Mouse (Mus musculus) spleen, adult 18-20 months (tissue): ENCODE results near the gene Sprtn.

Experiments used
- DNase-seq, 2 experiments: peaks; one replicate each; pipeline ENCODE4 v3.0.0; 2022; ENCODE audit warnings: mixed read lengths in 2 of 2

The Sprtn gene

GRCm38 (mm10) chr8:124897386-124898250, at the start of gene Sprtn, which contains the start of gene Exoc8:
TSS of gene Sprtn (plus strand) at chr8:124897886.
TSS of gene Exoc8 (minus strand) at chr8:124897705.
- peak; percentile 97 to 98 for DNase-seq

DNA sequence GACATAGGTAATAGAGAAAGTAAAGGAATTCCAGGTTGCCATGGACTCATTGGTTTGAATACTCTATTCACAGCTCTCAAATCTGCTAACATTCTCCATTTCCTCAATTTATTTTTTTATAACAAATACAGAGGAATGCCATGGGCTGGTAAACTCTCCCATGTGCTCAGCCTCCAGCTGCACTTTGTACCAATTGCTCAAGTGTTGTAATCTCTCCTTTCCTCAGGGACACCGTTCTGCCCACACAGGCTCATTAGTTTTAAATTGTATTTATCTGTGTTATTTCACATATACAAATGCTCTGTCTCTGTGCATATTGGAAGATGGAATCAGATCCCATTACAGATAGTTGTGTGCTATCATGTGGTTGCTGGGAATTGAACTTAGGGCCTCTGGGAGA, 44.2 kb upstream of the Sprtn start:
- DNase-seq, result no peak

- DNase-seq, result peak in 1 of 2 experiments; percentile 45
These were observed 38.2 kb upstream of the Sprtn start for GRCm38 (mm10) chr8:124859466-124859865.

DNA sequence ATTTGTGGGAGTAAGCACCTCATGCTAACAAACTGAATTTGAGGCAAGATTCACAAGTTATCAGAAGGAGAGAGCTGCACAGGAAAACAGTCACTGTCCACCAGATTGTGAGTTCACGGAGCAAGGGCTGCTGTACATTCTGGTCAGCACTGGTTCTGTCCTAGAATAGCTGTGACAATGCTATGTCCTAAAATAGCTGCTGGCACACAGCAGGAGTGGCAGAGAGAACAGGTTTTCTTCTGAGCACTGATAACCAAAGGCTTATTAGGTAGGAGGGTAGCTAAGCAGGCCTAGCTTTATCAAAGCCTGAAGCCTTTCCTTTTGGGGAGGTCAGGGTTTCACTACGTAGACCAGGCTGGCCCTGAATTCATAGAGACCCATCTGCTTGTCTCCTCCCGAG, 37.5 kb upstream of the Sprtn start:
- DNase-seq, result no peak

GRCm38 (mm10) chr8:124862321-124863162, 35.1 kb upstream of the Sprtn start, which contains the start of the genes Gnpat and 2810004N23Rik:
TSS of gene Gnpat (plus strand) at chr8:124863033.
TSS of gene 2810004N23Rik (minus strand) at chr8:124863120.
- peak; percentile 83 to 95 for DNase-seq

DNA sequence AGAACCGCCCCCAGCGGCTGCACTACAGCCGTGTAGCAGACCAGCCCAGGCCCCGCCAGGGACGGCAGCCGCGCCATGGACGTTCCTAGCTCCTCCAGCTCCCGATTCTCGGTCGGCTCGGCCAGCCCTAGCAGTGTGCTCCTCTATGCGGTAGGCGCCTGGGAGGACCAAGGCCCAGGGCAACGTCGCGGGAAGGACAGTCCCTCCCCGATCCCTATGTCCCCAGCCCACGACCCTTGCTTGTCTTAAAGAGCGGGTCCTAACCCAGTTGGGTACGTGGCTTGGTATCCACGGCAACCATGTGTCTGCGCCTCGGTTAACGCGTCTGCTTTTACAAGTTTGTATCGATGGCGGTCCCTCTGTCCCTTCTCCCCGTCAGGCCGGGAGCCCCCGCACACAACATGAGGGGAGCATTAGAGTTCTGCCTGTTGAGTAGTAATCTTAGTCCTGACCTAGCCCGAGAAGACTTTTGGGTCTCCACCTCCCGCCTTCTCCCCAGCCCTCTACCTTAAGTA, 34.5 kb upstream of the Sprtn start:
- DNase-seq, result no peak

GRCm38 (mm10) chr8:124863729-124864128, 34.0 kb upstream of the Sprtn start:
- DNase-seq, result no peak

DNA sequence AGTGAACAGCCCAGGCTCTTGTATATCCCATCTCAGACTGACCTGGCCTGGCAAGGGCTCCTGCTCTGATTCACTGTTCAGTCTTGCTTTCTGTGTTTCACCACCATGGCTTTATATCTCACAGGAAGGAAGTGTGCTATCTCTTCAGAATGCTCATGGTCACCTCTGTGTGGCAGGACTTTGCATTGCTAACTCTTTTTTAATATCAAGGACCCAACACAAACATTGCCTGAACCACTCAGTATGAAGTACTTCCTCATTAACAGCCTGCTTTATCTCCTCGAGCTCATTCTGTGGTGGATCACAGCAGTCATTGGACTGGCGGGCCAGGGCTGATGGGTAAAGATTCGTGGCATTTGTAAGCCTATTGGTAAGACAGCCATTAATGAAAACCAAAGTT, 31.0 kb upstream of the Sprtn start:
- no peak for DNase-seq

GRCm38 (mm10) chr8:124867126-124867525, 30.6 kb upstream of the Sprtn start:
- DNase-seq, result no peak

GRCm38 (mm10) chr8:124869708-124870107, 28.0 kb upstream of the Sprtn start:
- DNase-seq, result no peak

DNA sequence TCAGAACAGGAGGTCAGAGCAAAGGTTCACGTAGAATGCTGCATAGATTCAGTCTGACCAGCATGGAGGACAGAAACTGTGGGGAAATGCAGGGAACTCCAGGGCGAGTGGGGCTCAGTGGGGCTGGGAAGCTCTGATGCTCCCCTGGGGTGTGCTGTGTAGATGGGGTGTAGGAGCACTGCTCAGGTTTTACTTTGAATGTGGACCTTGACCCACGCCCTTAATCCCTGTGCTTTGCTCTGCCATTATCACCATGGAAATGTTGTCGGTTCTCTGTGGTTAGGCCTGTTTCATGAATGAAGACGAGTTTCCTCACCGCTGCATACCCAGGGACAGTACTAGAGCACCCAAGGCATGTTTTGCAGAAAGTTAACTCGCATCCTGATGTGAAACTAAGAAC, 26.2 kb upstream of the Sprtn start:
- DNase-seq, result no peak

- no peak for DNase-seq
These were observed 25.6 kb upstream of the Sprtn start for GRCm38 (mm10) chr8:124872081-124872480.

DNA sequence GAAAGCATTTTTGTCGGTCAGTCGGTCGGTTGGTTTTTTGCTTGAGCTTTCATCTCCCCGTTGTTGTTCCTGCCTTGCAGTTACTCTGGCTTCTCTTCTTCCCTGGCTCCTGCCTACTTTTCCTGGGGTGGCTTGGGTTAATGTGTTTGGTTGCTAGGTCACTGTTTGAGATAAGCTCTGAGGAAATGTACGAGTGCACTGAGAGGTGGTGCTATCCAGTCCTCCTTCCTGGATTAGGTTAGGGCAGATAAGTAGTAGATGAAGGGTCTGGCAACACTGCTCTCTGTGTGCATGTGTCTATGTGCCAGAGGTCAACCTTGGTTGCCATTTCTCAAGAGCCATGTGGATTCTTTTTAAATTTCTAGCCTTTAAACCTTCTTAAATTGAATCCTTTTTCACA, 25.0 kb upstream of the Sprtn start:
- DNase-seq, result no peak

GRCm38 (mm10) chr8:124878141-124878540, 19.5 kb upstream of the Sprtn start:
- no peak for DNase-seq

GRCm38 (mm10) chr8:124878946-124879526, 18.6 kb upstream of the Sprtn start:
- DNase-seq, result no peak

- DNase-seq, result no peak
These were observed 9.3 kb upstream of the Sprtn start for GRCm38 (mm10) chr8:124888385-124888784.

- no peak for DNase-seq
These were observed 5.1 kb upstream of the Sprtn start for GRCm38 (mm10) chr8:124892596-124892995.

- DNase-seq, result peak in 1 of 2 experiments; percentile 10
These were observed 1.6 kb upstream of the Sprtn start for GRCm38 (mm10) chr8:124896010-124896631.

DNA sequence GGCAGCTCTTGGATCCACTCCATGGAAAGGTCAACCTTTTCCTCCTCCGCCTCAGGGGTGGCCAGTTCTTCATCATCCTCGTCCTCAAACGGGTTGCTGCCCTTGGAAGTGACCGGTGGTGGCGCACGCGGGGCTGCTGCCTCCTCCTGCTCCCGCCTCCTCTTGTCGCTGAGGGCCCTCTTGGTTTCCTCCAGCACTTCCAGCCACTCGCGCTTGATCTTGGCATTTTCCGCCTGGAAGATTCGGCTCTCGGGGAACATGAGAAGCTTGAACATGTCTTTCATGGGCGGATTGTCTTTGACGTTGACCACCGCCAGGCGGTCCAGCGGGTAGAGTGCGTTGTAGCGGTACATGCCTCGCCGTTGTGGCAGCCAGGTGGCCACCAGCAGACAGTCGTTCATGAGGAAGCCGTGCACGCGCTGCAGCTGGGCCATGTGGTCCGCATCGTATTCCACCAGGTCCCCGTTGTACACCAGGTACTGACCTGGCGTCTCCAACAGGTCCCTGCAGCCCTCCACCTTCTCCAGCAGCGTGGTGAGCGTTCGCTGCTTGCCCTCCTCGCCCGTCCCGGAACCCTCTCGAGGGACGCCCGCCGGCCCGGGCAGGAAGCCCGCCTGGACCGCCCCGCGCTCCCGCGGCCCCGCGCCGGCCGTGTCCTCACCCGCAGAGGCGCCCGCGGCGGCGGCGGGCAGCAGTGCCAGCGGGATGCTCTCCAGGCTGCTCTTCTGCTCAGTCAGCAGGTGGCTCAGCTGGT, 877 bp upstream of the Sprtn start:
- peak; percentile 45 to 69 for DNase-seq

GRCm38 (mm10) chr8:124898251-124898905, 692 bp downstream of the Sprtn start:
- no peak for DNase-seq

GRCm38 (mm10) chr8:124903198-124903597, 5.5 kb downstream of the Sprtn start:
- no peak for DNase-seq
